Mouse (Mus musculus): ENCODE data around the gene Vnn1.

- peak; percentile 43; the same call in 1 of the 2 replicates for TF ChIP-seq CTCF (IDR thresholded peaks at IDR 0.05; ENCODE audit: extremely low read depth, insufficient read length, insufficient replicate concordance, low read depth, low read length)
- no peak for TF ChIP-seq POLR2A (IDR thresholded peaks at IDR 0.05; ENCODE audit: low read depth, low read length)
These were observed 13.8 kb upstream of the Vnn1 start for GRCm38 (mm10) chr10:23880695-23881094.
